Mouse (Mus musculus) layer of hippocampus, adult 8-10 months (tissue): ENCODE data around the gene Map6. TPM values are rescaled to one million over a fixed set of nuclear protein-coding genes. Genes with fewer than 3 reads are reported as not detected.

Experiments used
- total RNA-seq, 4 experiments: library from RNA; stranded (reverse); gene quantifications; 2 replicates each; pipeline ENCODE4 v1.2.4; 2022

The Map6 gene
- total RNA-seq, 4 experiments from 2014 or later: 101 to 108 (median 106) TPM

Other genes with a start within 250 kb of the Map6 start
- gene Uvrag, start 126.3 kb upstream of the Map6 start, total RNA-seq: 10 to 100 TPM; 41.6 to 54.7 (median 52.8) TPM
- gene Dgat2, start 84.7 kb upstream of the Map6 start, total RNA-seq: 10 to 100 TPM; 80.9 to 89.3 (median 85.5) TPM
- not detected for gene Mogat2, start 28.8 kb upstream of the Map6 start, total RNA-seq
- 10 to 100 TPM; 16.8 to 24.1 (median 21.3) TPM for gene Serpinh1, start 85.8 kb downstream of the Map6 start, total RNA-seq
- 10 to 100 TPM; 17.4 to 32.6 (median 21.4) TPM for gene Gdpd5, start 114.0 kb downstream of the Map6 start, total RNA-seq
- gene Klhl35, start 198.6 kb downstream of the Map6 start, total RNA-seq: 1 to 10 TPM; 1.2 to 4.2 (median 2.5) TPM
- gene Rps3, start 216.3 kb downstream of the Map6 start, total RNA-seq: 100 to 1,000 TPM; 222 to 342 (median 280) TPM